Mouse (Mus musculus) kidney, postnatal 10 days (tissue): ENCODE measurements at regions not wholly inside any gene's neighbourhood (a gene's known extent, or its start where the extent isn't known, plus 50 kb on each side); places are given as distances from the start of the nearest gene placed in this dataset.

Experiments
- DNase-seq: peaks from one replicate; pipeline ENCODE4 v3.0.0; 2021; ENCODE audit warnings: mixed read lengths

DNA sequence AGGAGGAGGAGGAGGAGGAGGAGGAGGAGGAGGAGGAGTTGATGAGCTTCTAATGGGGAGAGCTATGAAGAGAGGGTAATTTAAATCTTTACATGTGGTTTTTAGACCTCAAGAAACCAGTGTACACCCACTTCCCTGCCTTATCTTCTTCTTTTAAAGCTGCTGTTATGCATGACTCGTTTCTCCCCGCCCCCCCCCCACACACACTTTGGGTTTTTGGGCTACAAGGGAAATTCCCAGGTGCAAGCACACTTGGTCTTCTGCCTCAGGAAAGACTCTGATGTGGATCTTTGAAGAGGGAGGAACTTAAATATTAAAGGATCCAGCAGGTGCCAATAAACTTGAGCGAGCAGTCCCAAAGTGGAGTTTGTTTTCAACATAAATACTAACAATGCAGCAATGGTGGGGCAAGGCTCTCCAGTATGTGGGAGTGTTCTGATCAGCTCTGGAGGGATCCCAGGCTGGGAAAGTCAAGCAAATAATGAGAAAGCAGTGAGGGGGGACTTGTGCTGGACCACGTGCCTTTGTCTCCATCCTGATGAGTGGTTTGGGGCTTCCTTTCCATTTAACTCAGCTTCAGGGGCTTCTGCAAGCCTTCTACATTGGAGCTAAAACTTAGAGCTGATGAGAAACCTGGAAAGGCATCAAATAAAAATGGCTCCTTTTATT is 296.0 kb downstream of the Pten start:
- DNase-seq: no peak

DNA sequence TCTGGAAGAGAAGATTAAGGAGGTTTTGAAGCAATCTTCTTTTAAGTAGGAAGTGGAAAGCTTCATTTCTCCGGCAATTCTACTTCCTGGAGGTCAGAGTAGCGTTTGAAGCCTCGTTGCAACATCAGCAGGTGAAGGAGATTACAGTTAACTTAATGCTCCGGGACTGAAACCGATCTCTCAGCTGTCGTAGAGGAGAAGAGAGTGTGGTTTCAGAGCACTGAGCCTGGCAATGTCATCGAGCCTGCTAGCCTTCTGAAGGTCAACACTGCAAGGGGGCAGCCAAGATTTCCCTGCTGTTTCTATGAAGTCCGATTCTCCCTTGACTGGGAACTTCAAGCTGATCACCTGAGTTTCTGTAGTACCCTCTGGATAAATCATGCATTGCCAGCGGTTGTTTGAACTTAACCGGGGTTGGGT is 299.1 kb downstream of the Pten start:
- no peak for DNase-seq

DNA sequence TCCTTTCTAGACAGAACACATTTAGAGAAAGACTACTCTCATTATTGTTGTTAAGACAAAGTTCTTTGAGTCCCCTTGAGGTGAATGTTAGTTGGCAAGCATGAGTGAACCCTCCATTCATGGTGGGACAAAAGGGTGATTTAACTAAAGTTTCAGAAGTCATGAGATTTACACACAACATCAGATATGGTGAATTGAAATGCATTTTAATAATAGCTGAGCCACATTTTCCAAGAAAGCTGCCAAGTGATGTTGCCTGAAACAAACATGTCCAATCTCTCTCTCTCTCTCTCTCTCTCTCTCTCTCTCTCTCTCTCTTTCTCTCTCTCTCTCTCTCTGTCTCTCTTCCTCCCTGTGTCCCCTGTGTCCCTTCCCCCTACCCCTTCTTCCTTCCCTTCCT is 303.7 kb downstream of the Pten start:
- no peak for DNase-seq

DNA sequence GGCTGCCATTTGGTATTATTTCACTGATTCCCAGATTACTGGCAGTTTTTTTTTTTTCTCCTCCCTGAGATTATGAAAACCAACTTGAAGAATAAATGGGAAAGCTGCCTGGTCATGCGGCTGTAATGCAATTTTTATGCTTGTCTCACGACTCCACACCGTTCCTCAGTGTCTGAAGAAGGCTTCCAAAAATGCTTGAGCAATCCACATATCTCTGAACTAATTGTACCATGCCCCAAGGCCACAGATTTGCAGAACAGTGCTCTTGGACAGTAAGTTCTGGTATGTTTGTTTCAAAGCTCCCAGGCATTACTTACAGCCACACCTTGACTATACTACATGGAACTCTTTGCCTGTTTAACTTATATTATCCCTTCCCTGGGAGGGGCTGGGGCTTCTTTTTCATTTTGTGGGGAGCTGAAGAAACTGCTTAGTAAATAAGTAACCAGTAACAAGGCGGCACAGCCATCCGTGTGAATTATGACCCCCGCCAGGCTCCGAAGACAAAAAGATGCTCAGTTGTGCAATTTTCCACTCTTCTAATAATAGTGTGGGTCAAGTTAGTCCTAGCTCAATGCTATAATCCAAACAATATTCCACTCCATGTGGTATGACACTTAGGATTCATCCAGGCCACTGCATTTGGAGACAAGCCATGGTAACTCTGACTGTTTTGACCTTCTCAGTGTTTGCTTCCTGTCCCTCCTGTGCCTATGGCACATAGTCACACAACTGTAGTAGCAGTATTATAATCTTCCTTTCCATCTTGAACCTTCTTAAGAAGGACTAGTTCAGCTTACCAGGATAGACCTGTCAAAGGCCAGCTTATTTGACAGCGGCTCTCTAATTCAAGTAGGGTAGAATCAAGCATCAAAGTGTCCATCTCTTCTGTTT is 305.1 kb downstream of the Pten start:
- DNase-seq: no peak

DNA sequence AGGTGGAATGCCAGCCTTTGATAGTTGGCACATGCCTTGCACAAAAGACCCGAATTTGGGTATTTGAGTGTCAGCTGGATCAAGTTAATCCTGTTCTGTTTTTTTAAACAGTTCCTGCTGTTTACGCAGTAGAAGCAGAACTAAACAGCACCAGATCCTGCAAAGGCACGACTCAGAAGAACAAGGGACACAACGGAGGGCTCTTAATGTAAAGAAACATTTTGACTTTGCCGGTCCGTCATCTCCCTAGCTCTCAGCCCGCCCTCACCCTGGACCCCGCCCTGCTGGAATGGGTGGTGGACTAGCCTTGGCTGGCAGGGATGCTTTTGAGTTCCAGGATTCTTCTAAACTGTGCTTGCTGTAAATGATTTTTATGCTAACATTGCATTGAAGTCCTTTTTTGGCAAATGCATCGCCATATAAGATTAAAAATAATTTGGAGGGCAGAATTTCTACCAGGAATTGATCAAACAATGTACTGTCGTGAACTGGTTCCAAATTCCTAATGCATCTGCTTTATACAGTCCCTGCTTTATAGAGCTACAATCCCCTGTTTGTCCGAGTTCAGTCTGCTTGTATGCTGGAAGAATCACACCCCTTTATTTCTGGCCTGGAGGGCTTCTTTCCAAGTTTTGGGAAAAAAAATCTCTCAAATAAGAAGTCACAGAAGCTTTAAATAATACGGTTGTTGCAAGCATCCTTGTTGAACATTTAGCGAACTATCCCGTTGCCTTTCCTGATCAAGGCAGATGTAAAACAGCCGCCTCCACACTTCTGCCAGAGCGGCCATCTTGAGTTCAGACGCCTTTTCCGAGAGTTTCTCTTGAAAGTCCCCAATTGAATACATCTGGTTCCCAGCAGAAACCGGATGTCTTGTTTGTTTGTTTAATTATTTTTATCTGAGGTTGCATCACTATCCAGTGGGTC is 308.2 kb downstream of the Pten start:
- DNase-seq: peak; percentile 59

DNA sequence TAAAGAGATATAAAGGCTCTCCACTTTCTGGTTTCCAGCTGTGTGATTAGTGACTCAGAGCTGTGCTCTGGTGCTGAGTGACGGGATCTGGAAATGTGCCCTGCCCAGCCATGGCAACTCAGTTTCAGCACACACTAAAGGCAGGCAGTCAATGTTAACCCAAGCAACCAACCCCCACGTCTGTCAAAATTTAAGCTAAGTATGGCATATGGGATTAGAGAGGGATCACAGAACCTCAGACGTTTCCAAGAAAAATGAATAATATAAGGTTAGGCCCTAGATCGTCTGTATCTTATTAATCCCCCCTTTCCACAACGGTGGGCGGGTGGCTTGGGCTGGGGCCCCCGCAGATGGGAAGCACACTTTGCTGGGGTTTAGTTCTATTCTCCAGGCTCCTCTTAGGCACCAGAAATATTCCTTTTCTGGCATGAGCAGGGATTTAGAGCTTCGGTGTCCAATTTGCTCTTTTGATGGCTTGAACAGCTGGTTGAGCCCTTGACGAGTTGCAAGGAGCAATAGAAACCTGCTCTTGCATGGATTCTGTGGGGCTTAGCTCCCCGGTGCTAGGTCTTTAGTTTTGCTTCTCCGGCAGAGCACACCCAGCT is 311.2 kb downstream of the Pten start:
- no peak for DNase-seq

DNA sequence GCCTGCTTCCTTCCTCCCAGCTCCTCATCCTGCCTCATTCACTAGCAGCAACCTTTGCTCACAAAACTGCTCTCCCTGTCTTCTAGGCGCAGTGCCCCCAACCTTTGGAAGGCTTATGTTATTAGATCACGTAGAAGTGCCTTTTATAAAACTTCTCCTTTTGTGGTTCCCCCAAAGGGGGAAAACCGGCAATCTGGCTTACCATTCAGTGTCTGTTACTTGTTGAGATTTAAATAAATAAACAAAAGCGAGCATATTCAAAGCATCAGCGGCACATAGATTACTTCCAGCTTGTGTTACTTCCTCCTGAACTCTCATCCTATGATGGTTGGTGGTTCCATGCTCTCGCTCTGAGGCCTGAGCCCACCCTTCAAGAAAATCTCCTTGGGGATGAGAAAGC is 312.5 kb downstream of the Pten start:
- DNase-seq: no peak

DNA sequence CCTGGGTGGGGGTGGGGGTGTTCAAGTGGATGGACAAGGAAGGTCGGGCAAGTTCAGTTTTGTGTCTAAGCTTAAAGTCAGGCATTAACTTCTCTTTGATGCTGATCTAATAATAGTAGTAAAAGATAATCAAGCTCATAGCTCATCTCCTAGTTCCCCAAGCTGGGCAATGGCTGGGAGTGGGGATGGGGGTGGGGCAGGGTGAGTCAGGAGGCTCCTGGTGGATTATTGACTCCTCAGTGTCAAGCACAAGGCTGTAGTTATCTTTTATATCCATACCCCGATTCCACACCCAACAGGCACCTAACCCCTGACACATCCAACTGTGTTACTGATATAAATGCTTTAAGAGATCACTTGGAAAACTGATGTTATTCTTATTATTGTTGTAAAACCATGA is 315.0 kb downstream of the Pten start:
- no peak for DNase-seq

DNA sequence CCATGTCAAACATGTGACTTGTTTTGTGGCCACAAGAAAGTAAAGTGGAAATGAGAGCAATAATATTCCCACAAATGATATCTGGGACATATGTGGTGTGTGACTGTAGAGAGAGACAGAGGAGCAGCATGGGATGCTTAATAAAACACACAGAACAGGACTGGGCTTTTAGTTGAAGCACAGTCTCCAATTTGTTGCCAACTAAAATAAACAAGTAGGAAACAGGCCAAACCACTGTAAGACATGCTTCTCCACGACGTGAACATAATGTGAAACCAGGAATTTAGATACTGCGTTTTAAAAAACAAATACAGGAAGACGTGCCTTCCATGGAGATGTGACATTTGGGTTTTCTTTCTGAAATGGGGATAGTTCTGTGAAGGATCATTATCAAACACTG is 317.2 kb downstream of the Rnls start:
- DNase-seq: no peak

DNA sequence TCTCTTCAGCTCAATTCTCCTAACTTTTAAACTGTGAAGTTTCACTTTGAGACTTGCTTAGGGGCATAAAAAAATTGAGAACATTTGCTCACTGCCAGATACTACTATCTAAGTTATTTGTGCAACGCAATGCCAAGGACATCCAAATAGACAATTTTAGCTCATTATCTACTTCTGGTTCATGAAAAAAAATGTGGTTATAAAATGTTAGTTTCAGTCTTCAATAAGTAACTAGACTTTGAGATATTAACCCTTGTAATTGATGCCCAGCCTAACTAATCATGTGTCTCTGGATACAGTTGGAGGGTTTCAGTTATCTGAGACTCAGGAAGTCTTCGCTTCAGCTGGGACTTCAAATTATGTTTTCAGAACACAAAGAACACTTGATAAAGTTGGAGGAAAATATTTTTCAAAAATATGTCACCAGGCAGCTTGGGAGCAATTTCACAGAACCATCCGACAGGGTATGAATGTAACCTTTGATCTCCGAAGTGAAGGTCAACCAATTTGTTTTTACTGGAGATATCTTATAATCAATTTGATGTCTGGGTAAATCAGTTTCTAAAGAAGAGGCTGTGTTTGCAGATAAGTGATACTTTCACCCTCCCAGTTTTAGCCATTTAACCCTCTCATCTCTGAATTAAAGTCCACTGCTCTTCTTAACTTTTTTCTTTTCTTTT is 313.3 kb downstream of the Rnls start:
- DNase-seq: no peak

DNA sequence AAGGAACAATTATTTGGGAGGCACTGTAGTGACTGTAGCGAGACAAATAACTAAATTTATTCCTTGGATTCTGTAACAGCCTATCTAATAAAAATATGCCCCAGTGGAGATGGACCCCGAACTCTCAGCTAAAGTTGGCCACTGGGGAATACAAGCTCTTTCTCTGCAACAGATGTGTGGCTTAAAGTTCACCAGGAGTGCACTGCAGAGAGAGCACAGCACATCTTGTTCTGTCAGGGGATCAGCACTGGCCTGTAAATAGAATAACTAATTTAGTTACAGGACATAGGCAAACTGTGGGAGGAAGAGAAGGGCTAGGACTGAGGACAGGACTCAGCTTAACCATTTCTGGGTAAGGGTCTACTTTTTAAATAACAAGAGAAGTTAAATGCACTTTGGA is 312.1 kb downstream of the Rnls start:
- no peak for DNase-seq

DNA sequence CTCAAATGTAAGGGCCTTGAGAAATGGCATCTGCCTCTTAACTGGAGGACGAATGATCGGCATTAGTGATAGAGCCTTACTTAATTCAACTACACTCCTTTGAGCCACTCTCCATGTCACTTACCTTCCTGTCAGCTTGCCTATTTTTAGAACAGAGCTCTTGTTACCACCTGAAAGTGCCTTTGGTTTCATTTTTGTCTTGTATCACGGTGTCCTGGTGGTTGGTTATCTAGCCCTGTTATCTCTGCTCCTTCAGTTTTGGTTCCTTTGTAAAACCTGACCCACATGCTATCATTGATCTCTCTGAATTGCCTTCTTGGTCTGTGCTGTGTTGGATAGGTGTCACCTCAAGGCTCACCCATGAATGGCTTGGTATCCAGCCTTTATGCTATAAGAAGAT is 310.6 kb downstream of the Rnls start:
- no peak for DNase-seq

DNA sequence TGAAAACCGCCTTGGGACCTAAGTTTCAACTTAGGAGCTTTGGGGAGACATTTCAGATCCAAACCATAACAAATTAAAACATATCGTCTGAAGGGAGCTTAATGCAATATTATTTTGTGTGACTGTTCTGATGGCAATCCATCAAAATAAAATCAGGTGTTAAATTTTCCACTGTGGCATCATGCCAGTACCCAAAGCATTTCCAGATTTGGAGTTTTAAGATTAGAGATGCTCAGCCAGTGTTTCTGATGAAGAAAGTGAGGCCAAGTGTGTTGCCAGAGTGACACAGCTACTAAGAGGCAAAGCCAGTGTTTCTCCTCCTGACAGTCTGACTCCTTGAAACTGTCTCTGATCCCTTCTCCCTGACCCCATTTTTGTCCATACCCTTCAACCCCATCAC is 308.7 kb downstream of the Rnls start:
- no peak for DNase-seq

DNA sequence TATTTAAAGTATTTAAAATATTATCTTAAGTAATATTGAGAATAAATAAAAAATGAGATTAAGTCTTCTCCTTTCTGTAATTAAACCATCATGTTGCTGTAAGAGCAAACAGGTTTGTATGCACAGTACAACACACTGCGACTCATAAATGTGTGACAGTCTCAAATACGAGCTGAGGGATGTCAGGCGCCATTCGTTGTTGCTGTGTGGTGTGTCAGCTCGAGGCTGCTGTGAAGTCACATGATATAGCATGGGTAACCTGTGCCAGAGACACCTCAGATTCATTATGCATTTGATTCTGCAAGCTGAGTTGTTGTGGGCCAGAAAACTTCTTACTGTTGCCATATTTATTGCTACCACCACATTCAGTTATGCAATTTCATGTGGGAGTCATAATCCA is 307.4 kb downstream of the Rnls start:
- DNase-seq: no peak
